Mouse (Mus musculus) frontal cortex, adult (tissue): ENCODE results near the gene Irf1.
A peak's percentile ranks its signal among the peaks of the same experiment; 100 is the strongest.

ENCODE experiments used
- ATAC-seq: cut with Nextera tagmentation; 2 replicates; pipeline ENCODE4 v1.9.2; 2017; ENCODE audit warnings: mild to moderate bottlenecking, moderate library complexity, mixed read lengths; ENCODE audit not compliant: low TSS enrichment

Gene Irf1

DNA sequence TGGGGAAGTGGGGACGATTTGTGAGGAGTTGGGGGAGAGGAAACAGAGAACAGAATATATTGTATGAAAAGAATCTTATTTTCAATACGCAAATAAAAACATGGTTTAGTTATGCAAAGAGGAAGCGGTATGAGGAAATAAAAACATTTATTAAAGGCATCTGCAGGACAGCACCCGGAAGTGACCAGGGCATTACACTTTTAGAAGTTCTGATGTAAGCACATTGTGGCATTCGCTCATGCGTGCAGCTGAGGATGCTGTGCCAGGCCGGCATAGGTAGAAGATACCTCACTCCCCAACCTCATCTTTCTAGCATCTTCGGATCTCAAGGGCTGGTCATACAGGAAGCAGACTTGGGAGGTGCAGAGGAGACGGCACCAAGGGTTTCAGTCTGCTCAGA lies 13.5 kb downstream of the Irf1 start:
- no peak for ATAC-seq

DNA sequence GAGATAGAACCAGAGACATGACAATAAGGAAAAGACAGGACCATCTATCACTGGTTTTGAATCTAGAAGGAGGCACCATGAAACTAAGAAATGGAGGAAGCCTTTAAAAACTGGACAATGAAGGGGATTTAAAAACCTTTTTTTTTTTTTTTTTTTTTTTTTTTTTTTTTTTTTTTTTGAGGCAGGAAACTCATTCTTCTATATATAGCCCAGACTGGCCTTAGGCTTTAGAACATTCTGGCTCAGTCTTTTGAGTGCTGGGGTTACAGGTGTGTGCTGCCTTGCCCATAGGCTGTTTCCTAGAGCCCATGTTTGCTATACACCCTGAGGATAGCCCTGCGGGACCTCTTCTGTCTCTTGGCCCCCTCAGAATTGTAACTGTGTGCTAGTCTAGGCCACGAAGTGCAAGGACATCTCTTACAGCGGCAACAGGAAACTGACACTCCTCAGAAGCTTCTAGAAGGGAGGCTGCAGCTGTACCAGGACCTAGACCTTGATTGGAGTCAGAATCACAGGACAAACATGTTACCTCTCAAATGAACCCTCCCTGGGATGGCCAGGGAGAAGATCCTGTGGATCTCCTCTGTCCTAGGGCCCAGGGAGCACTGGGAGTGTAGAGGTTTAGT lies 15.6 kb downstream of the Irf1 start:
- no peak for ATAC-seq

DNA sequence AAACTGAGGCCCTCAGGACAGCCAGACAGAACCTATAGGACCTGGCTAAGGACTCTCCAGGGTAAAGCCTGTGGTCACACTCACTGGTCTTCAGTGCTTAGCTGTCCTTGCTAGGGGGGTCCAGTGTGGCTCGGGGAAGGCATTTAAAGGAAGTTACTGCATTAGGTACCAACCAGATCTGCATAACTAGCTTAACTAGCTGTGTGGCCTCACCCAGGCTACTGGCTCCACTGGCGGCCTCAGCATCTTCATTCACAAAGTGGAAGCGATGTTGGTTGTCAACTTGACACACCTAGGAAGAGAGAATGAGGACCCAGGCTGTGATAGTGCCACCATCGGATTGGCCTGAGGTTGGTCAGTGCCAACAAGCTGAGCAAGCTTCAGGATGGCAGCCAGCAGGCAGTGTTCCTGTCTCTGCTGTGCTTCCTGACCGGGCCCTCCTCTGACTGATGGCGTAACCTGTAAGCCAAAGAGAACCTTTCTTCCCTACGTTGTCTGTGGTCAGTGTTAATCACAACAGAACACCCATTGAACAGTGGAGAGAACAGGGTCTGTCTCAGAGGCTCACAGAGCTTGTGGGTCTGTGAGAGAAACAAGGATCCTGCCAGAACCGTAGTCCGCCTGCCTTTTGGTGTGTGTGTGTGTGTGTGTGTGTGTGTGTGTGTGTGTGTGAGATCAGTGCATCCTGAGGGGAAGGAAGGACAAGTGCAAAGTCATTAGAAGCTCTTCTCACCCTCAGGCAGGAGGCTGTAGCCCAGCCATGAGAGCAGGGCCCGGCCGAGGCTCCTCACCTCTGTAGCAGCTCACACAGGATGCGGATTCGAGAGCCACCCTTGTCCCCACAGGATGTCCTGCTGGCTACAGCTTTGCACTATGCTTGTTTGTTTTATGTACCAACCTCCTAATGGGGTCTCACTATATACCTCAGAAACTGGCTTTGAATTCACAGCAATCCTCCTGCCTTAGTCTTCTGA lies 16.5 kb downstream of the Irf1 start:
- ATAC-seq = no peak

DNA sequence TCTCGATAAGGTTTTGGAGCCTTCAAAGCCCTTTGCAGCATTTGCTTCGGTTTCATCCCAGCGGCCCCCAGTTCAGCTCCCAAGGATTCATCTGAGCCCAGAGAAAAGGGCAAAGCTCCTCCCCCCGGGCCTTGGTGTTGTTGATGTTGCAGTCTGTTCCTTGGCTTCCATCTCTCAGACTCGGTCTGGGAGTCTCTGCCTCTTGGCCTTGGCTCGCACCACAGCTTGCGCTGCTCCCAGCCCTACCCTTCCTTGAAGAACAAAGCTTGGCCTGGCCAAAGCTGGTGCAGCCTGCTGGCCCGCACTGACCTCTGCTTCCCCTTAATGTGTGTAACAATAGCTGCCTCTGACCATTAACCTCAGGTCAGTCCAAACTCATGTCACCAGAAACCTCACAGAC lies 18.4 kb downstream of the Irf1 start:
- no peak for ATAC-seq

- no peak for ATAC-seq
These were observed 19.5 kb downstream of the Irf1 start for GRCm38 (mm10) chr11:53789277-53789676.

DNA sequence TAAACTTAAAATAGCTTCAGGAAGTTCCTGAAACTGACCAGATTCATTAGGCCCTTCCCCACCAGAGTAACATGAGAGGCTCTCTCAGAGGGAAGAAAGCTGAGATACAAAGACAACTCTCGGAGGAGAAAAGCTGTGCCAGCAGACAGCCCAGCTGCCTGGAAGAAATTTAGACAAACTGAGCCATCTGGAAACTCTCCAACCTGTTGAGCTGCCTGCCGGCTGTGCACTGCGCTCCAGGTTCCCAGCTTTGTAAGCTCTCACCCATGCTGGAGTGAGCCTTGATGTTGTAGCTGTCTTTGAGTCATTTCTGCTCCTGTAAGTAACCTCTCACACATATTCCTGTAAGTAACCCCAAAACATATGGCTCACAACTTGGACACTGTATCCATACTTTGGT lies 23.2 kb downstream of the Irf1 start:
- ATAC-seq = peak; percentile 82

DNA sequence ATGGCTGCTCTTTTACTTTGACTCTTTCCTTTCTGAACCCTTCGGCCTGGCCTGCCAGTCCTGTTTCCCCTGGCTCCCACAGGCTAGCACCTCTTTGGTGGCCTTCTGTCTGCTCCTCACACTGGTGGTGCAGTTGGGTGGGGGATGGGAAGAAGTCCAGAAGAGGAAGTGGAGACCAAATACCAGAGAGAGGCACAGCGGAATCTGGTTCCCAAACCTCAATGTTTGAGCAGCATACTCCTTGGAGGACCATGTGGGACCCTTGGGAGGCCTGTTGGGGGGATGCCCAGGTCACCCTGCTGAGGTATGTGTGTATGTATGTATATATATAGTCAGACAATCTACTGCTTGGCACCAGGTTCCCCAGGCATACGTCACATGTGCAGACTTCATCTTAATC lies 24.2 kb downstream of the Irf1 start:
- ATAC-seq = no peak

GRCm38 (mm10) chr11:53794671-53795557 lies 25.1 kb downstream of the Irf1 start:
- ATAC-seq = no peak

DNA sequence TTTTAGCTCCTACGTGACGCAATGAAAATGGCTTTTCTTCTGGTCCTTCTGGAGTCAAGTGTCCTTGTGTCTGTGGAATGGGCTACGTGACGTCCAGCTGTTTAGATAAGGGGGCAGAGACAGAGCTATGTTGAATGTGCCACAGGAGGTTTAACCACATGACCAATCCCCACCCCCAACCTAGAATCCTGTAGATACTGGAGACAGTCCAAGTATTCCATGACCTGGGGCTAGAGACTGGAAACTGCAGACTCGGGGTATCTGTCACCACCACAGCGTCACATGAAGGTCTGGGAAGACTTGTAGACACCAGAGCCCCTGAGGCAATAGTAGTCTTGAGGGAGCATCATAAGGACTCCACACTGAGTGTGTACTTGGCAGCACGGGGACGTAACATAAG lies 26.0 kb downstream of the Irf1 start:
- no peak for ATAC-seq

DNA sequence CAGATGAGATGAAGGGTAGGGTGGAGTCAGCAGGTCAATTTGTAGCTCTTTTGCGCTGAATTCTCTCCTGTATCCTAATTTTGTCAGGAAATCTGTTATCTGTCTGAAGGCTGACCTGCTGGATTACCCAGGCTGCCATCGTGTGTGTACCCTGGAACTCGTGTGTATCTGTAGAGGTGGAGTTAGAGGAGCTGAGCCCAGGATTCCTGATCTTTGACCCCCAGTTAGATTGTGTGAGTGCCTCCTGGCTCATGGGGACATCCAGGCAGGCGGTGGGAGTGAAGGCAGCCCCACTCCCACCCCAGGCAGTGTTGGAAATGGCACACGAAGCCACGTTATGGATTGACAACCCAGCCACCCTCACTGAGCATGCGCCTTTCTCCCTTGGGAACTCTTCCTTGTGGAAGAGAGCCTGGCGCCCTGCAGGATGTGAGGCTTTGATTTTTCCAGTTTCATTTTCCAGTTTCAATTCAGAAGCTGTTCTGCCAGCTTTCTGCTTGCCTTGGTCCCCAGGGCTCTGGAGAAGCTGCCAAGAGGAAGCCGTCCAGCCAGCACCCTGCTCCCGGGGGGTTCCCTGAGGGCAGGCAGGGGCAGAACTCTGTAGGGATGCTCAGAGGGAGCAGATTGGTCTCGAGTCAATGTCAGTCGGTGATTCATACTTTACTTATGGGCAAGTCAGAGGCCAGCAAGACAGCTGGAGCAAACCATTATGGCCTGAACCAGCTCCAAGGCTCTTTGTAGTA lies 26.8 kb downstream of the Irf1 start:
- peak; percentile 41; the same call in 1 of the 2 replicates for ATAC-seq

GRCm38 (mm10) chr11:53797386-53797920 lies 27.6 kb downstream of the Irf1 start:
- ATAC-seq = no peak

GRCm38 (mm10) chr11:53798041-53798711 lies 28.4 kb downstream of the Irf1 start:
- ATAC-seq = 0 out of 2 replicates have a peak, but pooled peaks have one; percentile 35

DNA sequence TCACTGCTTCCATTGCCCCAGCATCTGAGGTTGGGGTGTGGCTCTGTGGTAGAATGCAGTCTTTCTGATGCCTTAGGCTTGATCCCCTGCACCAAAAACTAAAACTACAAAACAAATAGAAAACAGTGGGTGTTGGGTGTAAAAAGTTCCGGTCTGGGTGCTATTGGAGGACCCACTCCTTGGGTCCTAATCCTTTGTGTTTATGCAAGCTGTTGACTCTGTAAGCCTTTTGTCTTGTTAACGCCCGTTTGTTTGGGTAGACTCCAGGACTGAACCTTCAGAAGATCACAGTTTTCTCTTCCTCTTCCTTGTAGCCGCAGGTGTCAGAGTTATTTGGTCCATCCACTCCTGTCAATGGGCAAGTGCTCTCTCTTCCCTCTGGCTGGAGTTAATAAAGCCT lies 30.2 kb downstream of the Irf1 start:
- no peak for ATAC-seq

DNA sequence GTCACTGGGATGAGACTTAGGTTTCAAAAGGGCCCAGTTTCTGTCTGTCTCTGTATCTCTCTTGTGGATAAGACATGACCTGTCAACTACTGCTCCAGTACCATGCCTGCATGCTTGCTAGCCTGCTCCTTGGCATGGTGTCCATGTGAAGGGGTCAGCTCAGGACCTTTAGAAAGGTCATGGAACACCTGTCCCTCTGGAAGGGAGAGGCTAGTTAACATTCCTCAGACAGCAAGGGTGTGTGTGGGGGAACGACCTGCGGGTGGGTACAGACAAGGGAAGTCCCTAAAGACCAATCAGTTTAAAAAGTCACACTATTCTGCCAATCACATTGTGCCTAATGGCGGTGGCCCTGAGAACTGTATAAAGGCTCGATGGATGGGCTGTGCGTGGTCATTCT lies 31.2 kb downstream of the Irf1 start:
- no peak for ATAC-seq

GRCm38 (mm10) chr11:53803093-53803492 lies 33.3 kb downstream of the Irf1 start:
- ATAC-seq = no peak

- ATAC-seq = no peak
These were observed 33.7 kb downstream of the Irf1 start for GRCm38 (mm10) chr11:53803494-53803893.

DNA sequence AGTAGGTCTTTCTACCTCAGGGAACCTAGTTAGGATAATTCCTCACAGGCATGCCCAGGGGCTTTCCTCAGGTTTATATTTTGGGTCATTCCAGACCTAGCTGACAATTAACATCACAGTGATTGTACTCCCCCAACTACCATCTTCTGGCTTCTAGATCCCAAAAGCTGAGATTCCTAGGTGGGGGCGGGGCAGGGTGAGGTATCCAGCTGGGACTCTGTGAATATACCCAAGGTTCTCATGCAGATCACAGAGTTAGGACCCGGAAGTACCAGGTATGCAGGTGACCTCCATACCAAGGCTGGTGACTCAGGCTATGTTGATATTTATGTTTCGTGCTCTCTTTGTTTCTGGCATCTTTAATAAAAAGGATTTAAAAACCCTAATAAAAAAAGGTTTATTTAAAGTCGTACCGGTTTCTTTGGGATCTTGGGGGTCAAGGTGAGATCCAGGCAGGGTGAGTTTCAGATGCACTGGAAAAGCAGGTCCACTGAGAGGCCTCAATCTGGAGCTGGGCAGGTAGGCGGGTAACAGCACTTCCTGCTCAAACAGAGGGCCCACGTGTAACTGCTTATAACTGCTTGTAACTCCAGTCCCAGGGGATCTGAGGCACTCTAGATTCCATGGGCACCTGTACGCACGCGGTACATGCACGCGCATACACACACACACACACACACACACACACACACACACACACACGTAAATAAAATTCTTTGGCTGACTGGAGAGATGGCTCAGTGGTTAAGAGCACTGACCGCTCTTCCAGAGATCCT lies 34.9 kb downstream of the Irf1 start:
- ATAC-seq = no peak

DNA sequence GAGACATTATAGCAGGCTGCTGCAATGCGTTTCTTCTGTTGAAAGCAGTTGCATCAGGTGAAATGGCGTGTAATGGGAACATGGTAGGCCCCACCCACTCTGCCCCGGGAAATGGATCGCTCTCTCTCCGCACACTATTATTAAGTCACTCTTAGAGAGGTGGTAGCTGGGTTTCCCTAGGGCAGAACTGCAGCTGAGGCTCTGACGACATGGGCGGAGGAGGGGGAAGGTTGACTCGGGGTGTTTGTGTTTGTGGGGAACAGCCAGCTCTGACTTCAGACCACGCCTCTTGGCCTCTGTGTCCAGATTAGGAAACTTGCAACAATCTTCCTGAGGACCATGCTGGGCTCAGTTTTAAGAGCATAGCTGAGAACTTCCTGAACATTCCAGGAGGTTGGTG lies 36.0 kb downstream of the Irf1 start:
- no peak for ATAC-seq

GRCm38 (mm10) chr11:53809354-53809753 lies 39.5 kb downstream of the Irf1 start:
- no peak for ATAC-seq

GRCm38 (mm10) chr11:53810156-53810555 lies 40.3 kb downstream of the Irf1 start:
- no peak for ATAC-seq
